Mouse (Mus musculus) kidney, adult 11 months (tissue): ENCODE data around the gene Dph3.
"Not testable (repeated sequence)": the region's sequence is repeated elsewhere in the genome, so short reads cannot be mapped to it uniquely, and the experiment has no call there.

Experiments
- DNase-seq: peaks from one replicate; pipeline ENCODE4 v3.0.0; 2022

Gene Dph3

GRCm38 (mm10) chr14:32085486-32086201, at the start of gene Dph3:
TSS of gene Dph3 (minus strand) at chr14:32085729.
- peak; percentile 99 for DNase-seq

- DNase-seq: no peak
These were observed 48.8 kb upstream of the Dph3 start for GRCm38 (mm10) chr14:32134293-32134692.

- DNase-seq: no peak
These were observed 46.3 kb upstream of the Dph3 start for GRCm38 (mm10) chr14:32131836-32132235.

GRCm38 (mm10) chr14:32128409-32128808, 42.9 kb upstream of the Dph3 start:
- DNase-seq: no peak

GRCm38 (mm10) chr14:32125256-32125655, 39.7 kb upstream of the Dph3 start:
- DNase-seq: not testable (repeated sequence)

- DNase-seq: no peak
These were observed 38.7 kb upstream of the Dph3 start for GRCm38 (mm10) chr14:32124261-32124660.

- peak; percentile 29 for DNase-seq
These were observed 36.4 kb upstream of the Dph3 start for GRCm38 (mm10) chr14:32121920-32122315.

GRCm38 (mm10) chr14:32120940-32121919, 35.7 kb upstream of the Dph3 start:
- no peak for DNase-seq

GRCm38 (mm10) chr14:32112124-32112523, 26.6 kb upstream of the Dph3 start:
- not testable (repeated sequence) for DNase-seq

GRCm38 (mm10) chr14:32106911-32107310, 21.4 kb upstream of the Dph3 start:
- no peak for DNase-seq

GRCm38 (mm10) chr14:32105663-32106062, 20.1 kb upstream of the Dph3 start:
- DNase-seq: peak; percentile 60

- no peak for DNase-seq
These were observed 18.0 kb upstream of the Dph3 start for GRCm38 (mm10) chr14:32103556-32103955.

- DNase-seq: no peak
These were observed 13.4 kb upstream of the Dph3 start for GRCm38 (mm10) chr14:32098951-32099350.

GRCm38 (mm10) chr14:32097691-32098090, 12.2 kb upstream of the Dph3 start:
- DNase-seq: no peak

GRCm38 (mm10) chr14:32096740-32097139, 11.2 kb upstream of the Dph3 start:
- DNase-seq: no peak

GRCm38 (mm10) chr14:32095646-32096045, 10.1 kb upstream of the Dph3 start:
- DNase-seq: no peak

GRCm38 (mm10) chr14:32093500-32094117, 8.1 kb upstream of the Dph3 start:
- DNase-seq: no peak

- no peak for DNase-seq
These were observed 7.5 kb upstream of the Dph3 start for GRCm38 (mm10) chr14:32093018-32093417.

GRCm38 (mm10) chr14:32091704-32092103, 6.2 kb upstream of the Dph3 start:
- DNase-seq: no peak

- DNase-seq: no peak
These were observed 5.6 kb upstream of the Dph3 start for GRCm38 (mm10) chr14:32091124-32091523.

GRCm38 (mm10) chr14:32087584-32088248, 2.2 kb upstream of the Dph3 start:
- not testable (repeated sequence) for DNase-seq

- no peak for DNase-seq
These were observed 697 bp upstream of the Dph3 start for GRCm38 (mm10) chr14:32086226-32086625.
